Mouse (Mus musculus) lung, postnatal 10 days (tissue): Measurements from ENCODE around the gene Btn2a2.

Experiments used
- DNase-seq: peaks from one replicate; pipeline ENCODE4 v3.0.0; 2021

Btn2a2 gene

GRCm38 (mm10) chr13:23445561-23446320 is 42.9 kb downstream of the Btn2a2 start:
- peak; percentile 92 for DNase-seq

- DNase-seq: no peak
Measured at GRCm38 (mm10) chr13:23445156-23445555, 43.5 kb downstream of the Btn2a2 start.

GRCm38 (mm10) chr13:23444451-23444850 is 44.2 kb downstream of the Btn2a2 start:
- no peak for DNase-seq

GRCm38 (mm10) chr13:23439901-23440300 is 48.8 kb downstream of the Btn2a2 start:
- DNase-seq: no peak

- peak; percentile 62 for DNase-seq
Measured at GRCm38 (mm10) chr13:23438521-23438920, 50.1 kb downstream of the Btn2a2 start.

- DNase-seq: peak; percentile 90
Measured at GRCm38 (mm10) chr13:23437908-23438307, 50.7 kb downstream of the Btn2a2 start.

- DNase-seq: peak; percentile 66
Measured at GRCm38 (mm10) chr13:23436861-23437822, 51.5 kb downstream of the Btn2a2 start.

GRCm38 (mm10) chr13:23436231-23436661 is 52.4 kb downstream of the Btn2a2 start:
- DNase-seq: peak; percentile 65

- no peak for DNase-seq
Measured at GRCm38 (mm10) chr13:23435676-23436075, 53.0 kb downstream of the Btn2a2 start.

GRCm38 (mm10) chr13:23435241-23435640 is 53.4 kb downstream of the Btn2a2 start:
- no peak for DNase-seq

- no peak for DNase-seq
Measured at GRCm38 (mm10) chr13:23434426-23434825, 54.2 kb downstream of the Btn2a2 start.

- DNase-seq: no peak
Measured at GRCm38 (mm10) chr13:23433801-23434200, 54.9 kb downstream of the Btn2a2 start.

GRCm38 (mm10) chr13:23433206-23433605 is 55.5 kb downstream of the Btn2a2 start:
- DNase-seq: no peak

GRCm38 (mm10) chr13:23432562-23433201 is 56.0 kb downstream of the Btn2a2 start:
- peak; percentile 97 for DNase-seq

- peak; percentile 86 for DNase-seq
Measured at GRCm38 (mm10) chr13:23431351-23431771, 57.3 kb downstream of the Btn2a2 start.

- peak; percentile 92 for DNase-seq
Measured at GRCm38 (mm10) chr13:23430734-23431133, 57.9 kb downstream of the Btn2a2 start.

GRCm38 (mm10) chr13:23429771-23430380 is 58.8 kb downstream of the Btn2a2 start:
- no peak for DNase-seq

GRCm38 (mm10) chr13:23428166-23428993 is 60.3 kb downstream of the Btn2a2 start:
- no peak for DNase-seq
